Mouse (Mus musculus): Measurements from ENCODE around the gene Adamtsl3.

DNA sequence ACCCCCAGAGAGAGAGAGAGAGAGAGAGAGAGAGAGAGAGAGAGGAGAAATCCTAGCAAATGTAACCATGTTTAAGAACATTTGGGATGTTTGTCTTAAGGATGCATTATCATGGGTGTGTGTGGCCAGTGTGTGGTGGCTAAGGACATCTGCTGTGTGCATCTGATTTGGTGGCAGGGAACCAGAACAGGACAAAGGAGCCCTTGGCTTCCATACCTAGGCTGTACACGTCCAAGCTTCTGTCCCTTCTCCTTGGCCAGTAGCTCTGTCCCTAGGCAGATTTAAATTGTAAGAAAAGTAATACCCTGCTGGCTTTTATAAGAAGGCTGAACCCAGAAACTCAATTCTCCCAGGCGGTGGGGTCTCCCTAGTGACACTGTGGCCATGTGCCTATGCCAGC lies 40.9 kb upstream of the Adamtsl3 start:
- TF ChIP-seq CTCF (IDR thresholded peaks at IDR 0.05; ENCODE audit: low read depth) = no peak
- no peak for TF ChIP-seq EP300 (optimal IDR thresholded peaks at IDR 0.05)

Measured in stomach, postnatal 0 days (tissue).